Mouse (Mus musculus): ENCODE measurements around the gene Ankle2.

- TF ChIP-seq CTCF (IDR thresholded peaks at IDR 0.05; ENCODE audit: low read depth): no peak
- TF ChIP-seq EP300 (IDR thresholded peaks at IDR 0.05; ENCODE audit: low read depth): no peak
Measured at GRCm38 (mm10) chr5:110285770-110286445, 55.1 kb downstream of the Ankle2 start, which contains the start of the genes Pxmp2 and Pole.

All from heart, postnatal 0 days (tissue).